Mouse (Mus musculus): ENCODE measurements around the gene Prelp. TPM values are rescaled to one million over a fixed set of nuclear protein-coding genes. Genes with fewer than 3 reads are reported as not detected.

The Prelp gene
- total RNA-seq, 2 experiments from 2014 or later: 15.6 to 18.4 TPM

GRCm38 (mm10) chr1:133940481-133941092 is 19.4 kb upstream of the Prelp start:
- no peak for DNase-seq
- intact Hi-C loops (cut with DNase I; ENCODE audit: low total_unique reads): no loop called here

- no peak for DNase-seq
- intact Hi-C loops (cut with DNase I; ENCODE audit: low total_unique reads): no loop called here
These were observed 18.5 kb upstream of the Prelp start for GRCm38 (mm10) chr1:133939708-133940107.

- intact Hi-C loops (cut with DNase I; ENCODE audit: low total_unique reads): no loop called here
- no peak for DNase-seq
These were observed 15.0 kb upstream of the Prelp start for GRCm38 (mm10) chr1:133936169-133936568.

- no peak for DNase-seq
- intact Hi-C loops (cut with DNase I; ENCODE audit: low total_unique reads): no loop called here
These were observed 13.2 kb upstream of the Prelp start for GRCm38 (mm10) chr1:133934354-133934963.

GRCm38 (mm10) chr1:133933301-133934195 is 12.3 kb upstream of the Prelp start:
- intact Hi-C loops (cut with DNase I; ENCODE audit: low total_unique reads): no loop called here
- no peak for DNase-seq

- DNase-seq: no peak
These were observed 8.8 kb upstream of the Prelp start for GRCm38 (mm10) chr1:133929980-133930379.

GRCm38 (mm10) chr1:133925223-133925622 is 4.0 kb upstream of the Prelp start:
- intact Hi-C loops (cut with DNase I; ENCODE audit: low total_unique reads): no loop called here
- no peak for DNase-seq

More at GRCm38 (mm10) chr1:133929980-133930379, 8.8 kb upstream of the Prelp start:
- intact Hi-C loops (cut with DNase I; ENCODE audit: low total_unique reads): no loop called here

GRCm38 (mm10) chr1:133924141-133924875 is 3.1 kb upstream of the Prelp start:
- no peak for DNase-seq
- intact Hi-C loops (cut with DNase I; ENCODE audit: low total_unique reads): no loop called here

GRCm38 (mm10) chr1:133923071-133923470 is 1.9 kb upstream of the Prelp start:
- intact Hi-C loops (cut with DNase I; ENCODE audit: low total_unique reads): no loop called here
- DNase-seq: no peak

- intact Hi-C loops (cut with DNase I; ENCODE audit: low total_unique reads): no loop called here
- no peak for DNase-seq
These were observed 338 bp downstream of the Prelp start for GRCm38 (mm10) chr1:133920876-133921275.

- no peak for DNase-seq
- intact Hi-C loops (cut with DNase I; ENCODE audit: low total_unique reads): no loop called here
These were observed 813 bp downstream of the Prelp start for GRCm38 (mm10) chr1:133920401-133920800.

GRCm38 (mm10) chr1:133918088-133918470 is 3.1 kb downstream of the Prelp start:
- intact Hi-C loops (cut with DNase I; ENCODE audit: low total_unique reads): no loop called here
- DNase-seq: no peak

- DNase-seq: peak; percentile 53
- intact Hi-C loops (cut with DNase I; ENCODE audit: low total_unique reads): no loop called here
These were observed 3.6 kb downstream of the Prelp start for GRCm38 (mm10) chr1:133917456-133918087.

GRCm38 (mm10) chr1:133915723-133916355 is 5.4 kb downstream of the Prelp start:
- DNase-seq: peak; percentile 71
- intact Hi-C loops (cut with DNase I; ENCODE audit: low total_unique reads): no loop called here

- intact Hi-C loops (cut with DNase I; ENCODE audit: low total_unique reads): no loop called here
- no peak for DNase-seq
These were observed 6.1 kb downstream of the Prelp start for GRCm38 (mm10) chr1:133915115-133915514.

- intact Hi-C loops (cut with DNase I; ENCODE audit: low total_unique reads): no loop called here
- DNase-seq: no peak
These were observed 8.2 kb downstream of the Prelp start for GRCm38 (mm10) chr1:133913018-133913417.

- intact Hi-C loops (cut with DNase I; ENCODE audit: low total_unique reads): no loop called here
- DNase-seq: peak; percentile 71
These were observed 9.8 kb downstream of the Prelp start for GRCm38 (mm10) chr1:133911456-133911855.

GRCm38 (mm10) chr1:133911008-133911407 is 10.2 kb downstream of the Prelp start:
- intact Hi-C loops (cut with DNase I; ENCODE audit: low total_unique reads): no loop called here
- no peak for DNase-seq

GRCm38 (mm10) chr1:133910108-133910507 is 11.1 kb downstream of the Prelp start:
- intact Hi-C loops (cut with DNase I; ENCODE audit: low total_unique reads): loop anchor here (1.0 kb wide), 1 partner anchor 136 kb away; no protein-coding TSS in a partner anchor
- DNase-seq: no peak

Data from gastrocnemius, postnatal 14 days (tissue).